Mouse (Mus musculus): ENCODE measurements around the gene Olfr654.

The Olfr654 gene

GRCm38 (mm10) chr7:104586725-104587124 is at the start of gene Olfr654:
Olfr654 (plus strand) TSS chr7:104587025.
- DNase-seq = no peak

GRCm38 (mm10) chr7:104549833-104550232 is 37.0 kb upstream of the Olfr654 start, which contains the start of gene Olfr651:
Olfr651 (plus strand) TSS chr7:104550133.
- DNase-seq = no peak

DNA sequence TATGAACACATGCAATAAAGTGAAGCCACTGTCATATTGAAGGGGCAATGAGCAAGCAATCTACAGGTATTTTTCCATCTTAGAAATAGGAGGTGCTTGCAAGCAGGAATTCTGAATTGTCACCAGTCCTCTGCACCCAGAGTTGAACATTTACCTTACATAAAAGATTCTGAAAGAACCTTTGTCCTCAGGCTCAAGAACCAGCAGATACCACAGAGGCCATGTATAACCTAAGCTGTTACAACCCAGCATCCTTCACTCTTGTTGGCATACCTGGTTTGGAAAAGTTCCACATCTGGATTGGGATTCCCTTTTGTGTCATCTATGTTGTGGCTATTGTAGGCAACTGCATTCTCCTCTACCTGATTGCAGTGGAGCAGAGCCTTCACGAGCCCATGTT is 34.1 kb upstream of the Olfr654 start:
- DNase-seq = no peak

GRCm38 (mm10) chr7:104560601-104561000 is 26.2 kb upstream of the Olfr654 start, which contains the start of gene Olfr652:
Olfr652 (plus strand) TSS chr7:104560901.
- no peak for DNase-seq

GRCm38 (mm10) chr7:104577014-104577413 is 9.8 kb upstream of the Olfr654 start, which contains the start of gene Olfr653:
Olfr653 (plus strand) TSS chr7:104577314.
- DNase-seq = no peak

- DNase-seq = no peak
Measured at GRCm38 (mm10) chr7:104580846-104581245, 6.0 kb upstream of the Olfr654 start.

DNA sequence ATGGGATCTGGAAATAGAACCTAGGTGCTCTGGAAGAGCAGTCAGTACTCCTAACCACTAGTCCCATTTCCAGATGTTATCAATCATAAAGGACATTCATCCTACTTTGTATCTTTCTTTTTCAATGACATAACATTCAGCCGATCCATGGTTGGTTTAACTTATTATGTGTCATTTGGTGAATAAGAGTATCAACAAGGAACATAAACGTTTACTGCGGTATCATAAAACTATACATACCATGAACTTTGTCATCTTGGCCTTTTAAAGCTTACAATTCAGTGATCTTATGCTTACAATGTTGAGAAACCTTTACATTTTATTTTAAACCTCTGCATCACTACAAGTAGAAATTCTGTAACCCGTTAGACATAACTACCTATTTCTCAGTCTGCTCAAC is 5.4 kb upstream of the Olfr654 start:
- no peak for DNase-seq

- DNase-seq = no peak
Measured at GRCm38 (mm10) chr7:104588274-104588673, 1.4 kb downstream of the Olfr654 start.

DNA sequence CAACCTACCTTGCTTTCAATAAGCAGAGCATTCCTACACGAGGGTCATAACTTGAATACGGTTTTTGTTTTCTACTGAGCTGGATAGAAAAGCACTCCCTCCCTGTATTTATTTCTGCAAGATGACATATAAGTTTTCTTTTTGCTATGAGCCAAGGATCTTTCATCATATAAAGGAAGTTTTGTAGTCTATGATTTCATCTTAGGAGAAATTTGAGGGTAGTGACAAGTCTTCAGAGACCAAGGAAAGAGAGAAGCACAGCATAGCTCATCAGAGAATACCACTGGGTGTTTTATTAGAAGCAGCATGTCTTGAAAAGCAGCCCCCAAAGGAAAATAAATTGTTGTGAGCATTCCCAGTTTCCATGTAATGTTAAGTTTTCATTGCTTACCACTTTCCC is 14.9 kb downstream of the Olfr654 start, which contains the start of gene Olfr655:
Gene Olfr655 (minus strand): TSS at position 101 of the 400 bp plus-strand sequence.
- DNase-seq = no peak

GRCm38 (mm10) chr7:104603173-104603572 is 16.3 kb downstream of the Olfr654 start:
- DNase-seq = peak; percentile 20 to 54

GRCm38 (mm10) chr7:104604727-104605126 is 17.9 kb downstream of the Olfr654 start:
- DNase-seq = no peak

- no peak for DNase-seq
Measured at GRCm38 (mm10) chr7:104613655-104614054, 26.8 kb downstream of the Olfr654 start, which contains the start of gene Olfr656. Olfr656 (plus strand) TSS chr7:104613955.

- DNase-seq = no peak
Measured at GRCm38 (mm10) chr7:104624494-104624893, 37.7 kb downstream of the Olfr654 start, which contains the start of gene Olfr657. Olfr657 (plus strand) TSS chr7:104624794.
